Mouse (Mus musculus) adrenal gland, adult 18-20 months (tissue): ENCODE data around the gene Mob1a. TPM values are rescaled to one million over a fixed set of nuclear protein-coding genes. Genes with fewer than 3 reads are reported as not detected.

Source experiments
- DNase-seq, 2 experiments: peaks; one replicate each; pipeline ENCODE4 v3.0.0; 2021 to 2022; ENCODE audit warnings: low spot score in 2 of 2
- total RNA-seq, 2 experiments: library from RNA; stranded (reverse); gene quantifications; 1 replicate in 1 of 2; 2 replicates in 1 of 2; pipeline ENCODE4 v1.2.3; 2021

Gene Mob1a
- total RNA-seq, 2 experiments from 2014 or later = 67.7 to 79.2 TPM

DNA sequence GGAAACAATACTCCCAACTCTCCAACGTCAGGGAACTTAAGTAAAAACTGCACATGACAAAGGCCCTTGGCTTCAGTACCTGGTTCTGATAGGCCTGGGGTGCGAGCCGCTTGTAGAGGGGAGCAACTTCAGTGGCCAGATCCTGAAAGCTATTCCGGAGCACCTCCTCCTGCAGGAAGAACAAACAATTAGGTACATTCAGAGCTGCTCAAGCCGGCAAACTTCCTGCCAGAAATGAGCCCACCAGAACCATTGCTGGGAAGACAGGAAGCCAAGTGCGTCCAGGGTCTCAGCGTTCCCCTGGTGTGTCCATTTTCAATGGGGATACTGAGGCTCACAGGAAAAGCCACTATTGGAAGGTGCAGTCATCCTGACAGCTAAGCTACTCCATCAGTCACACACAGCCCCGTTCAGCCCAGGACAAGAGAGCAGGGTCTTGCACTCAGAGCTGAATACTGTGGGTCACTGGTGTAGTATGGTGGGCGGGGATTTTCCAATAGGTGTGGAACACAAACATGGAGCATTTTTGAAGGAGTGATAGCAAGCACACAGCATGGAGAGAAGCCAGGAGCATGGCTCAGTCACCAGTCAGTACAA is 48.0 kb downstream of the Mob1a start:
- DNase-seq = no peak

GRCm38 (mm10) chr6:83381510-83382491 is 56.0 kb downstream of the Mob1a start:
- no peak for DNase-seq

DNA sequence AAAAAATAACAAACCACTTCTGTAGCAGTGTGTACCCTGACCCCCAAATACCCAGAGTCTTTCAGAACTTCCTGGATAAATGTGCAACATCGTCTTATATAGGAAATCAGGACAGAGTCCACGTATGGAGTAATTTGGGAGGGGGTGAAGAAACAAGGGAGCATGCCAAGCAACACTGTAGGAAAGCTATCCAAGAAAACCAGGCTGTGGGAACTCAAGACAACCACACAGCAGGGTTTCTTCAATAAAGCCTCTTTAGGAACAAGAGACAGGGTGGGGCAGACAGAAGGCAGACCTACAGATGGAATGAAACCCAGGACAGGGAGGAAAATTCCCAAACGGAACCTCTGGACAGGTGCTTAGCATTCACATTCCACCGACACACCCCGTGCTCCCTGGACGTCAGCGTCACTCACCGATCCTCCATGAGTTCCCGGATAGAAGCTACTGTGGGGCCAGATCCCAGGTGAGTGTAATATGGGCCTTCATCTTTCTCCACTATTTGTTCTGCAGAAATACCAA is 59.8 kb downstream of the Mob1a start:
- no peak for DNase-seq

DNA sequence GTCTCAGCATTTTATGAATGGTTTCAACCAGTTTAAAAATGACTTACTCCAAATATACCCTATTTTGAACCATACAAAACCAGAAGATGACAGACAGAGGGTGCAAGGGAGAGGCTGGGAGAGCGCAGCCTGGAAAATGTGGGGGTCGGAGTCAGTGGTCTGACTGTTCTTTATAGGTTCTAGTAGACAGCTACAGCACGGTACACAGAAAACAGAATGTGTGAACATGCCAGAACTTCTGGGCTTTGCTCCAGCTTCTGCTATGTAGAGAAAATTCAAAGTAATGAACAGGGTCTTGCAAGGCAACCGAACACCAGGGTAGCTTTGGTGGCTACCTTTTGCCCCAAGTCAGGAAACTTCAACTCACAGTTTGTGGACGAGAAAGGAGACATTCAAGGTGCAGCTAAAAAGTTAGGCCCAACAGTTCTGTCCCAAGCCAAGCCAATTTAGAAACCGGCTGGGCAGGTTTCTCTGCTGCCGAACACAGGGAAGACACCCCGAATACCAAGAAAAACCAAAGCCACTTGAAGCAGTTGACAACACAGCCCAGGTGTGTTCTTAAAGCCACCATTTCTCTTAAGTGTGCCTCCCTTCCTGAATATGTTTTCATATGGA is 66.5 kb downstream of the Mob1a start:
- no peak for DNase-seq

Other genes with a start within 250 kb of the Mob1a start
- gene Pcgf1, start 248.1 kb upstream of the Mob1a start, total RNA-seq = 10 to 100 TPM; 36.4 to 39.3 TPM
- 1 to 10 TPM; 5.0 to 7.6 TPM for gene Lbx2, start 239.6 kb upstream of the Mob1a start, total RNA-seq
- gene Ccdc142, start 224.4 kb upstream of the Mob1a start, total RNA-seq = 1 to 10 TPM; 4.4 to 5.8 TPM
- 1 to 10 TPM; 4.0 to 5.1 TPM for gene Gm42688, start 224.4 kb upstream of the Mob1a start, total RNA-seq
- gene Mrpl53, start 217.0 kb upstream of the Mob1a start, total RNA-seq = 100 to 1,000 TPM in 1 of 2 experiments, 10 to 100 TPM in 1; 99.5 to 107 TPM
- 10 to 100 TPM; 38.2 to 57.2 TPM for gene Mogs, start 210.5 kb upstream of the Mob1a start, total RNA-seq
- gene Wbp1, start 204.5 kb upstream of the Mob1a start, total RNA-seq = 10 to 100 TPM; 84.3 to 89.0 TPM
- gene Ino80b, start 200.6 kb upstream of the Mob1a start, total RNA-seq = 10 to 100 TPM; 20.1 to 20.7 TPM
- gene Rtkn, start 190.6 kb upstream of the Mob1a start, total RNA-seq = 1 to 10 TPM; 4.7 to 6.6 TPM
- 1 to 10 TPM; 1.9 to 3.6 TPM for gene Wdr54, start 169.6 kb upstream of the Mob1a start, total RNA-seq
- 1 to 10 TPM; 1.1 to 1.4 TPM for gene 1700003E16Rik, start 169.6 kb upstream of the Mob1a start, total RNA-seq
- gene Dctn1, start 160.1 kb upstream of the Mob1a start, total RNA-seq = 100 to 1,000 TPM; 111 to 138 TPM
- under 1 TPM in 1 of 2 experiments, not detected in 1; 0.07 TPM for gene Slc4a5, start 106.2 kb upstream of the Mob1a start, total RNA-seq
- 10 to 100 TPM; 12.3 to 24.1 TPM for gene Mthfd2, start 108 bp upstream of the Mob1a start, total RNA-seq
- 100 to 1,000 TPM; 257 to 284 TPM for gene Bola3, start 23.1 kb downstream of the Mob1a start, total RNA-seq
- 10 to 100 TPM; 24.2 to 25.7 TPM for gene Tet3, start 133.1 kb downstream of the Mob1a start, total RNA-seq
- gene Dguok, start 181.0 kb downstream of the Mob1a start, total RNA-seq = 10 to 100 TPM; 36.7 to 38.4 TPM
- gene Actg2, start 210.2 kb downstream of the Mob1a start, total RNA-seq = under 1 TPM; 0.38 to 0.53 TPM
- gene Stambp, start 246.7 kb downstream of the Mob1a start, total RNA-seq = 10 to 100 TPM; 20.6 to 21.8 TPM